Comparison of ENCODE assay signal across 27 mouse cellular contexts in the genomic region with DNA sequence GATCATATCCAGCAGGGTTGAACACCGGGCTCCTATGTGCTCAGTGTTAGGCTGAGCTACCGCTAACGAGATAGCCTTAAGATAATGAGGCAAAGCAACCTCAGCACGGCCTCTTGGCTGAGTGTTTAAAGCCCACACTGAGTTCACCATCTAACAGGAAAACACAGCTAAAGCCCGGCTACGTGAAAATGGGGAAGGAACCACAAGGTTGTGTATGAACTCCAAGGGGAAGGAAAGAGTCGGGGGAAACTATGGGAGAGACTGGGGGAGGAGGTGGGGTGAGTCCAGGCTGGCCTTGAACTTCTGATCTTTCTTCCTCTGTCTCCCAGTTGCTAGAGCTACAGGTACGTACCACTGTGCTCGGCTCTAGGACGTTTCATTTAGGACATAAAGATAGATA. TPM values are rescaled to one million over a fixed set of nuclear protein-coding genes. Genes with fewer than 3 reads are reported as not detected.
DNase-seq lines count a peak whose midpoint lies in the region; ATAC-seq and TF ChIP-seq lines count a peak whose summit lies in the region.
"Had no signal": no experiment of that assay in that cellular context is flagged by ENCODE, and none has a peak within 500 bp of the region (broad histone marks: within the 10 kb centered on the region; RNA-seq: fewer than 3 reads in every experiment).

No protein-coding gene starts in this region.

- H3K27me3 ChIP-seq in liver, postnatal 0 days (ENCODE audit: insufficient read depth, low read length): no peaks in the 10 kb centered on the region
- H3K27me3 ChIP-seq in liver, embryonic 12.5 days (replicated peaks): 0 out of 2 replicates have a peak, but pooled peaks cover 6% of the 10 kb centered on the region
- 0 out of 2 replicates have a peak, but pooled peaks cover 5% of the 10 kb centered on the region for H3K27me3 ChIP-seq in embryonic facial prominence, embryonic 10.5 days (replicated peaks; ENCODE audit: low read depth, poor library complexity, severe bottlenecking)
- H3K27me3 ChIP-seq in limb, embryonic 13.5 days: peaks cover 33% of the 10 kb centered on the region
- H3K27me3 ChIP-seq: embryonic facial prominence, embryonic 12.5 days; forebrain, embryonic 15.5 days; intestine, embryonic 15.5 days; liver, embryonic 15.5 days; lung, embryonic 15.5 days; stomach, embryonic 15.5 days had no signal

- no peaks in the 10 kb centered on the region; the same call in 1 of the 2 replicates for H3K4me1 ChIP-seq in liver, postnatal 0 days (ENCODE audit: insufficient read depth)
- H3K4me1 ChIP-seq in liver, embryonic 12.5 days: 0 out of 2 replicates have a peak, but pooled peaks cover 7% of the 10 kb centered on the region
- H3K4me1 ChIP-seq in embryonic facial prominence, embryonic 10.5 days: peaks cover 21% of the 10 kb centered on the region
- peaks cover 31% of the 10 kb centered on the region for H3K4me1 ChIP-seq in limb, embryonic 13.5 days
- H3K4me1 ChIP-seq: liver, embryonic 15.5 days; stomach, embryonic 15.5 days had no signal

- no peaks in the 10 kb centered on the region for H3K9me3 ChIP-seq in liver, postnatal 0 days (ENCODE audit: low read length)
- H3K9me3 ChIP-seq in liver, embryonic 12.5 days (replicated peaks): no peaks in the 10 kb centered on the region
- H3K9me3 ChIP-seq in embryonic facial prominence, embryonic 10.5 days: no peaks in the 10 kb centered on the region
- H3K9me3 ChIP-seq in limb, embryonic 13.5 days: no peaks in the 10 kb centered on the region
- H3K9me3 ChIP-seq: embryonic facial prominence, embryonic 12.5 days; forebrain, embryonic 10.5 days; forebrain, embryonic 15.5 days; heart, embryonic 13.5 days; intestine, embryonic 15.5 days; liver, embryonic 15.5 days; lung, embryonic 15.5 days; stomach, embryonic 15.5 days had no signal

- no peak for TF ChIP-seq EP300 in liver, postnatal 0 days (IDR thresholded peaks at IDR 0.05; ENCODE audit: low read depth)

- 0 out of 2 replicates have a peak overlapping the region, but pooled peaks have one; percentile 18 for H3K4me2 ChIP-seq in liver, postnatal 0 days (ENCODE audit: low read depth, low read length)
- no peak overlapping the region for H3K4me2 ChIP-seq in liver, embryonic 12.5 days
- peak overlapping the region; percentile 19; the same call in 1 of the 2 replicates for H3K4me2 ChIP-seq in limb, embryonic 13.5 days (replicated peaks)
- H3K4me2 ChIP-seq: forebrain, embryonic 15.5 days had no signal

- TF ChIP-seq CTCF in liver, postnatal 0 days (IDR thresholded peaks at IDR 0.05; ENCODE audit: low read depth): no peak

- WGBS in liver, postnatal 0 days (ENCODE audit: insufficient replicate concordance): 35% methylated on average over 10 of the region's 10 CpGs
- 33% methylated on average over 10 of the region's 10 CpGs for WGBS in liver, embryonic 12.5 days (ENCODE audit: insufficient replicate concordance)
- WGBS in embryonic facial prominence, embryonic 10.5 days: 65% methylated on average over 10 of the region's 10 CpGs
- 34% methylated on average over 10 of the region's 10 CpGs for WGBS in limb, embryonic 13.5 days

- H3K9ac ChIP-seq in liver, postnatal 0 days (replicated peaks): no peak overlapping the region
- no peak overlapping the region for H3K9ac ChIP-seq in liver, embryonic 12.5 days
- H3K9ac ChIP-seq in limb, embryonic 13.5 days: no peak overlapping the region
- H3K9ac ChIP-seq: embryonic facial prominence, embryonic 12.5 days; forebrain, embryonic 15.5 days; intestine, embryonic 15.5 days; liver, embryonic 15.5 days; lung, embryonic 15.5 days; stomach, embryonic 15.5 days had no signal

- no peak overlapping the region for H3K27ac ChIP-seq in liver, postnatal 0 days (ENCODE audit: low read depth)
- no peak overlapping the region for H3K27ac ChIP-seq in liver, embryonic 12.5 days
- 0 out of 2 replicates have a peak overlapping the region, but pooled peaks have one; percentile 51 for H3K27ac ChIP-seq in embryonic facial prominence, embryonic 10.5 days (replicated peaks)
- no peak overlapping the region for H3K27ac ChIP-seq in limb, embryonic 13.5 days
- H3K27ac ChIP-seq: forebrain, embryonic 15.5 days; heart, embryonic 13.5 days; hindbrain, postnatal 0 days; intestine, embryonic 15.5 days; layer of hippocampus, adult 2 months; liver, embryonic 15.5 days; lung, embryonic 15.5 days; stomach, embryonic 15.5 days had no signal

- ATAC-seq in liver, postnatal 0 days: no peak
- no peak for ATAC-seq in liver, embryonic 12.5 days
- ATAC-seq in limb, embryonic 13.5 days (ENCODE audit: low FRiP score, low read depth): no peak
- ATAC-seq: forebrain, embryonic 15.5 days; hindbrain, postnatal 0 days; intestine, embryonic 15.5 days had no signal

- H3K36me3 ChIP-seq in liver, postnatal 0 days (replicated peaks; ENCODE audit: insufficient read depth, low read length): no peaks in the 10 kb centered on the region
- H3K36me3 ChIP-seq in liver, embryonic 12.5 days: no peaks in the 10 kb centered on the region
- no peaks in the 10 kb centered on the region for H3K36me3 ChIP-seq in embryonic facial prominence, embryonic 10.5 days (replicated peaks)
- no peaks in the 10 kb centered on the region for H3K36me3 ChIP-seq in limb, embryonic 13.5 days
- H3K36me3 ChIP-seq: embryonic facial prominence, embryonic 12.5 days; forebrain, embryonic 10.5 days; forebrain, embryonic 15.5 days; heart, embryonic 13.5 days; intestine, embryonic 15.5 days; liver, embryonic 15.5 days; lung, embryonic 15.5 days; stomach, embryonic 15.5 days had no signal

- no peak overlapping the region for H3K4me3 ChIP-seq in liver, postnatal 0 days (ENCODE audit: low read depth, low read length)
- H3K4me3 ChIP-seq in liver, embryonic 12.5 days: no peak overlapping the region
- H3K4me3 ChIP-seq in embryonic facial prominence, embryonic 10.5 days: no peak overlapping the region
- H3K4me3 ChIP-seq in limb, embryonic 13.5 days: no peak overlapping the region
- H3K4me3 ChIP-seq: embryonic facial prominence, embryonic 12.5 days; forebrain, embryonic 10.5 days; forebrain, embryonic 15.5 days; heart, embryonic 13.5 days; intestine, embryonic 15.5 days; layer of hippocampus, adult 2 months; liver, embryonic 15.5 days; lung, embryonic 15.5 days; stomach, embryonic 15.5 days had no signal

- no peak for DNase-seq in liver, postnatal 0 days
- no peak for DNase-seq in embryonic facial prominence, embryonic 10.5 days (ENCODE audit: low spot score)
- no peak for DNase-seq in ovary, postnatal 14 days (ENCODE audit: low spot score)
- DNase-seq in layer of hippocampus, postnatal 10 days (ENCODE audit: low spot score in 2 of 2): no peak
- no peak for DNase-seq in layer of hippocampus, postnatal 25 days (ENCODE audit: extremely low spot score in 1 of 2, low spot score in 1 of 2)
- DNase-seq: cerebellum, adult 2 months; cerebellum, postnatal 25 days; gastrocnemius, postnatal 25 days; heart, postnatal 10 days; kidney, adult 2 months; kidney, postnatal 36 days; layer of hippocampus, postnatal 36 days; left cerebral cortex, postnatal 4 days; liver; midbrain, embryonic 14.5 days had no signal

RNA-seq across cellular contexts. Expression of gene Eif2s2, which starts 49.2 kb away (rescaled TPM):
- 57.9 and 60.8 TPM in 2 replicates for polyA plus RNA-seq in liver, postnatal 0 days (2015; fragmentation: Nextera tagmentation; extraction: Ambion mirVana)
- 111 and 115 TPM in 2 replicates for polyA plus RNA-seq in liver, embryonic 12.5 days (2016; fragmentation: Nextera tagmentation; extraction: Ambion mirVana)
- polyA plus RNA-seq in embryonic facial prominence, embryonic 10.5 days (2016; fragmentation: Nextera tagmentation; extraction: Ambion mirVana): 124 and 138 TPM in 2 replicates
- 110 and 115 TPM in 2 replicates for polyA plus RNA-seq in limb, embryonic 13.5 days (2015; fragmentation: Nextera tagmentation; extraction: Ambion mirVana)
- 10 to 100 TPM; 81.3 to 86.1 TPM for total RNA-seq in layer of hippocampus, postnatal 10 days (2021)
- total RNA-seq in layer of hippocampus, postnatal 25 days (2021): 10 to 100 TPM; 54.2 to 55.6 TPM
